Mouse (Mus musculus) limb, embryonic 10.5 days (tissue): ENCODE results near the gene Hdgfl2. TPM values are rescaled to one million over a fixed set of nuclear protein-coding genes. Genes with fewer than 3 reads are reported as not detected.

Experiments
- DNase-seq: peaks from one replicate; pipeline ENCODE4 v3.0.0-alpha.2; 2017; ENCODE audit warnings: low spot score
- H3K27ac ChIP-seq: fragments of 300-500 bp; sonication (generic); 2 replicates; pipeline ENCODE4 v1.5.1; 2016; ENCODE audit warnings: mild to moderate bottlenecking
- H3K27me3 ChIP-seq: fragments of 300-500 bp; sonication (generic); 2 replicates; pipeline ENCODE4 v1.6.1; 2016; ENCODE audit warnings: low read depth, mild to moderate bottlenecking; ENCODE audit not compliant: poor library complexity, severe bottlenecking
- H3K36me3 ChIP-seq: fragments of 300-500 bp; sonication (generic); 2 replicates; pipeline ENCODE4 v1.6.1; 2016; ENCODE audit warnings: mild to moderate bottlenecking, moderate library complexity
- H3K4me1 ChIP-seq: fragments of 300-500 bp; sonication (generic); 2 replicates; pipeline ENCODE4 v1.6.1; 2016
- H3K4me3 ChIP-seq: fragments of 300-500 bp; sonication (generic); 2 replicates; pipeline ENCODE4 v1.5.1; 2016; ENCODE audit warnings: mild to moderate bottlenecking, moderate library complexity
- H3K9me3 ChIP-seq: fragments of 300-500 bp; sonication (generic); replicated peaks from 2 replicates; pipeline ENCODE4 v1.6.1; 2016; ENCODE audit warnings: mild to moderate bottlenecking
- WGBS: fragments of 180-500 bp; shearing (Covaris S2); methylation state at CpG from one replicate; pipeline ENCODE4 v1.1.7; 2016; 5-methylcytosine and 5-hydroxymethylcytosine counted together
- polyA plus RNA-seq: library from polyadenylated mRNA; unstranded; fragments of >200 nt; fragmentation: Nextera tagmentation; extraction: Ambion mirVana; gene quantifications from 2 replicates; pipeline ENCODE4 v1.2.1, GENCODE M21; 2016

Hdgfl2 gene
- polyA plus RNA-seq = 205 and 213 TPM in 2 replicates

- Histone ChIP-seq H3K36me3 (peaks cover 22% of the 10 kb centered on the region), H3K27me3 (no peaks in the 10 kb centered on the region), H3K27ac (peak within 1 kb of the TSS; percentile 86), H3K4me3 (peak within 1 kb of the TSS; percentile 86), H3K4me1 (peaks cover 43% of the 10 kb centered on the region), H3K9me3 (no peaks in the 10 kb centered on the region)
- under 1% methylated on average over 61 of the region's 61 CpGs for WGBS
- peak; percentile 98 for DNase-seq
Measured at GRCm38 (mm10) chr17:56078880-56079795, at the start of gene Hdgfl2. Gene Hdgfl2, plus strand, starts transcription at chr17:56079634.

GRCm38 (mm10) chr17:56030238-56030870 lies 49.1 kb upstream of the Hdgfl2 start:
- WGBS = 92% methylated on average over 9 of the region's 9 CpGs
- H3K36me3 ChIP-seq = peaks cover 79% of the 10 kb centered on the region
- no peak overlapping the region for H3K4me3 ChIP-seq
- H3K4me1 ChIP-seq = peaks cover 31% of the 10 kb centered on the region
- no peaks in the 10 kb centered on the region for H3K9me3 ChIP-seq
- H3K27me3 ChIP-seq = no peaks in the 10 kb centered on the region
- no peak for DNase-seq
- H3K27ac ChIP-seq = no peak overlapping the region

GRCm38 (mm10) chr17:56030919-56031318 lies 48.5 kb upstream of the Hdgfl2 start:
- H3K27ac ChIP-seq = no peak overlapping the region
- peaks cover 78% of the 10 kb centered on the region for H3K36me3 ChIP-seq
- WGBS = 74% methylated on average over 5 of the region's 5 CpGs
- H3K4me3 ChIP-seq = no peak overlapping the region
- no peaks in the 10 kb centered on the region for H3K9me3 ChIP-seq
- DNase-seq = no peak
- H3K4me1 ChIP-seq = peaks cover 33% of the 10 kb centered on the region
- H3K27me3 ChIP-seq = no peaks in the 10 kb centered on the region

GRCm38 (mm10) chr17:56031431-56031830 lies 48.0 kb upstream of the Hdgfl2 start:
- Histone ChIP-seq H3K4me1 (peaks cover 33% of the 10 kb centered on the region), H3K9me3 (no peaks in the 10 kb centered on the region), H3K4me3 (no peak overlapping the region), H3K27ac (no peak overlapping the region), H3K27me3 (no peaks in the 10 kb centered on the region), H3K36me3 (peaks cover 79% of the 10 kb centered on the region)
- no peak for DNase-seq
- 94% methylated on average over 7 of the region's 7 CpGs for WGBS

GRCm38 (mm10) chr17:56032127-56032733 lies 47.2 kb upstream of the Hdgfl2 start:
- H3K27ac ChIP-seq = no peak overlapping the region
- H3K27me3 ChIP-seq = no peaks in the 10 kb centered on the region
- no peak for DNase-seq
- H3K4me3 ChIP-seq = no peak overlapping the region
- H3K36me3 ChIP-seq = peaks cover 78% of the 10 kb centered on the region
- peaks cover 30% of the 10 kb centered on the region for H3K4me1 ChIP-seq
- 79% methylated on average over 6 of the region's 6 CpGs for WGBS
- no peaks in the 10 kb centered on the region for H3K9me3 ChIP-seq

GRCm38 (mm10) chr17:56032831-56033230 lies 46.6 kb upstream of the Hdgfl2 start:
- Histone ChIP-seq H3K9me3 (no peaks in the 10 kb centered on the region), H3K27ac (no peak overlapping the region), H3K4me1 (peaks cover 27% of the 10 kb centered on the region), H3K36me3 (peaks cover 72% of the 10 kb centered on the region), H3K27me3 (no peaks in the 10 kb centered on the region), H3K4me3 (no peak overlapping the region)
- DNase-seq = no peak
- 88% methylated on average over 7 of the region's 7 CpGs for WGBS

GRCm38 (mm10) chr17:56034040-56034725 lies 45.3 kb upstream of the Hdgfl2 start:
- Histone ChIP-seq H3K4me1 (peaks cover 24% of the 10 kb centered on the region), H3K27ac (no peak overlapping the region), H3K36me3 (peaks cover 59% of the 10 kb centered on the region), H3K9me3 (no peaks in the 10 kb centered on the region), H3K27me3 (no peaks in the 10 kb centered on the region), H3K4me3 (no peak overlapping the region)
- DNase-seq = no peak
- whole genome bisulfite sequencing = 92% methylated on average over 7 of the region's 7 CpGs

GRCm38 (mm10) chr17:56034726-56035100 lies 44.7 kb upstream of the Hdgfl2 start:
- Histone ChIP-seq H3K27ac (no peak overlapping the region), H3K36me3 (peaks cover 54% of the 10 kb centered on the region), H3K27me3 (no peaks in the 10 kb centered on the region), H3K9me3 (no peaks in the 10 kb centered on the region), H3K4me1 (peaks cover 24% of the 10 kb centered on the region), H3K4me3 (peak overlapping the region; percentile 91)
- WGBS = 91% methylated on average over 6 of the region's 6 CpGs
- DNase-seq = no peak

- peak overlapping the region; percentile 93; the same call in 1 of the 2 replicates for H3K27ac ChIP-seq
- H3K9me3 ChIP-seq = no peaks in the 10 kb centered on the region
- DNase-seq = no peak
- H3K36me3 ChIP-seq = peaks cover 50% of the 10 kb centered on the region
- H3K4me3 ChIP-seq = peak overlapping the region; percentile 91
- H3K27me3 ChIP-seq = no peaks in the 10 kb centered on the region
- WGBS = 83% methylated on average over 4 of the region's 4 CpGs
- H3K4me1 ChIP-seq = peaks cover 24% of the 10 kb centered on the region
Measured at GRCm38 (mm10) chr17:56035216-56035615, 44.2 kb upstream of the Hdgfl2 start.

GRCm38 (mm10) chr17:56036176-56036900 lies 43.1 kb upstream of the Hdgfl2 start, which contains the start of gene Sh3gl1:
Gene Sh3gl1, minus strand, starts transcription at chr17:56036635.
- Histone ChIP-seq H3K36me3 (peaks cover 39% of the 10 kb centered on the region), H3K27me3 (no peaks in the 10 kb centered on the region), H3K27ac (peak within 1 kb of the TSS; percentile 93), H3K4me3 (peak within 1 kb of the TSS; percentile 91), H3K9me3 (no peaks in the 10 kb centered on the region), H3K4me1 (peaks cover 30% of the 10 kb centered on the region)
- peak; percentile 100 for DNase-seq
- under 1% methylated on average over 74 of the region's 74 CpGs for WGBS

- Histone ChIP-seq H3K27me3 (no peaks in the 10 kb centered on the region), H3K4me3 (peak overlapping the region; percentile 91), H3K9me3 (no peaks in the 10 kb centered on the region), H3K36me3 (peaks cover 34% of the 10 kb centered on the region), H3K4me1 (peaks cover 35% of the 10 kb centered on the region), H3K27ac (peak overlapping the region; percentile 93)
- no peak for DNase-seq
- 37% methylated on average over 13 of the region's 13 CpGs for WGBS
Measured at GRCm38 (mm10) chr17:56036901-56037287, 42.5 kb upstream of the Hdgfl2 start.
